Mouse (Mus musculus) common myeloid progenitor, adult 5-6 weeks (primary cell): ENCODE measurements around the gene Ino80d. TPM values are rescaled to one million over a fixed set of nuclear protein-coding genes. Genes with fewer than 3 reads are reported as not detected.
"Not testable (repeated sequence)": the region's sequence is repeated elsewhere in the genome, so short reads cannot be mapped to it uniquely, and the experiment has no call there.

Experiments
- ATAC-seq: replicated peaks from 2 replicates; pipeline ENCODE4 v1.8.0; 2016; ENCODE audit warnings: low read depth, mild to moderate bottlenecking, moderate TSS enrichment, inconsistent platforms; ENCODE audit not compliant: poor library complexity, severe bottlenecking
- total RNA-seq: library from RNA; stranded (forward); fragments of 200-1000, 187-1606 nt; gene quantifications from 2 replicates; pipeline ENCODE4 v1.2.3, GENCODE M21; 2017

The Ino80d gene
- 27.0 and 30.2 TPM in 2 replicates for total RNA-seq

GRCm38 (mm10) chr1:63114136-63114781 is at the start of gene Ino80d:
Ino80d (minus strand) TSS chr1:63114667.
- peak; percentile 89 for ATAC-seq

GRCm38 (mm10) chr1:63140231-63140630 is 25.8 kb upstream of the Ino80d start:
- ATAC-seq: no peak

- ATAC-seq: not testable (repeated sequence)
Observed at GRCm38 (mm10) chr1:63138586-63138985, 24.1 kb upstream of the Ino80d start.

GRCm38 (mm10) chr1:63137971-63138370 is 23.5 kb upstream of the Ino80d start:
- ATAC-seq: no peak

GRCm38 (mm10) chr1:63134530-63134929 is 20.1 kb upstream of the Ino80d start:
- ATAC-seq: no peak

GRCm38 (mm10) chr1:63131766-63132165 is 17.3 kb upstream of the Ino80d start:
- ATAC-seq: no peak

- peak; percentile 28; the same call in 1 of the 2 replicates for ATAC-seq
Observed at GRCm38 (mm10) chr1:63130883-63131282, 16.4 kb upstream of the Ino80d start.

GRCm38 (mm10) chr1:63129857-63130690 is 15.6 kb upstream of the Ino80d start:
- ATAC-seq: peak; percentile 28

GRCm38 (mm10) chr1:63129273-63129672 is 14.8 kb upstream of the Ino80d start:
- no peak for ATAC-seq

GRCm38 (mm10) chr1:63126206-63126605 is 11.7 kb upstream of the Ino80d start:
- peak; percentile 22 for ATAC-seq

- ATAC-seq: no peak
Observed at GRCm38 (mm10) chr1:63123823-63124450, 9.5 kb upstream of the Ino80d start.

- ATAC-seq: peak; percentile 69
Observed at GRCm38 (mm10) chr1:63122005-63122404, 7.5 kb upstream of the Ino80d start.

GRCm38 (mm10) chr1:63120382-63120781 is 5.9 kb upstream of the Ino80d start:
- ATAC-seq: peak; percentile 3; the same call in 1 of the 2 replicates

- peak; percentile 57 for ATAC-seq
Observed at GRCm38 (mm10) chr1:63119675-63120074, 5.2 kb upstream of the Ino80d start.

- no peak for ATAC-seq
Observed at GRCm38 (mm10) chr1:63115540-63115939, 1.1 kb upstream of the Ino80d start.

GRCm38 (mm10) chr1:63115096-63115495 is 629 bp upstream of the Ino80d start:
- no peak for ATAC-seq

- ATAC-seq: no peak
Observed at GRCm38 (mm10) chr1:63113274-63114135, 962 bp downstream of the Ino80d start.

GRCm38 (mm10) chr1:63112865-63113261 is 1.6 kb downstream of the Ino80d start:
- ATAC-seq: peak; percentile 10; the same call in 1 of the 2 replicates

GRCm38 (mm10) chr1:63112151-63112864 is 2.2 kb downstream of the Ino80d start:
- ATAC-seq: no peak
